Mouse (Mus musculus) hindbrain, postnatal 0 days (tissue): ENCODE measurements around the gene Akap7. TPM values are rescaled to one million over a fixed set of nuclear protein-coding genes. Genes with fewer than 3 reads are reported as not detected.

Experiments
- ATAC-seq: fragments of 200-750 bp; cut with Nextera tagmentation; 2 replicates; pipeline ENCODE4 v1.8.0; 2017; ENCODE audit warnings: mild to moderate bottlenecking, moderate TSS enrichment, moderate library complexity
- DNase-seq: peaks from one replicate; pipeline ENCODE4 v3.0.0-alpha.2; 2015; ENCODE audit warnings: low spot score
- H3K27ac ChIP-seq: fragments of 300-500 bp; sonication (generic); 2 replicates; pipeline ENCODE4 v1.5.1; 2014; ENCODE audit warnings: mild to moderate bottlenecking
- H3K27me3 ChIP-seq: fragments of 300-500 bp; sonication (generic); 2 replicates; pipeline ENCODE4 v1.6.1; 2014; ENCODE audit warnings: low read length, mixed read lengths; ENCODE audit not compliant: insufficient read depth
- H3K36me3 ChIP-seq: fragments of 300-500 bp; sonication (generic); 2 replicates; pipeline ENCODE4 v1.6.1; 2014; ENCODE audit warnings: low read length, mixed read lengths; ENCODE audit not compliant: insufficient read depth
- H3K4me1 ChIP-seq: fragments of 300-500 bp; sonication (generic); 2 replicates; pipeline ENCODE4 v1.6.1; 2014; ENCODE audit warnings: antibody characterized with exemption, low read length, mixed read lengths; ENCODE audit not compliant: insufficient read depth
- H3K4me2 ChIP-seq: fragments of 300-500 bp; sonication (generic); 2 replicates; pipeline ENCODE4 v1.6.1; 2014; ENCODE audit warnings: low read depth, mild to moderate bottlenecking, low read length, moderate library complexity, mixed read lengths
- H3K4me3 ChIP-seq: fragments of 300-500 bp; sonication (generic); 2 replicates; pipeline ENCODE4 v1.5.1; 2014; ENCODE audit warnings: low read length
- H3K9ac ChIP-seq: fragments of 300-500 bp; sonication (generic); replicated peaks from 2 replicates; pipeline ENCODE4 v1.6.1; 2014; ENCODE audit warnings: mild to moderate bottlenecking, low read length, moderate library complexity, mixed read lengths
- H3K9me3 ChIP-seq: fragments of 300-500 bp; sonication (generic); 2 replicates; pipeline ENCODE4 v1.6.1; 2016; ENCODE audit warnings: low read length, mixed read lengths
- CTCF ChIP-seq: IDR thresholded peaks from 2 replicates; pipeline ENCODE4 v1.5.1; 2016; ENCODE audit warnings: antibody characterized with exemption, control low read depth, low read depth
- WGBS: fragments of 180-500 bp; shearing (Covaris S2); extraction: QIAGEN DNeasy Blood & Tissue Kit; methylation state at CpG from one replicate; pipeline ENCODE4 v1.1.7; 2014; 5-methylcytosine and 5-hydroxymethylcytosine counted together
- polyA plus RNA-seq: library from polyadenylated mRNA; unstranded; fragments of >200 nt; fragmentation: Nextera tagmentation; extraction: Ambion mirVana; gene quantifications from 2 replicates; pipeline ENCODE4 v1.2.1, GENCODE M21; 2015
- total RNA-seq: library from RNA; depleted of rRNA; stranded (reverse); fragments of >200 nt; gene quantifications from 2 replicates; pipeline ENCODE4 v1.2.3, GENCODE M21; 2014

Akap7 gene
- total and polyA plus RNA-seq, 2 experiments from 2014 or later: 78.0 to 84.0 TPM

GRCm38 (mm10) chr10:25293796-25294195 is 13.9 kb downstream of the Akap7 start:
- no peak overlapping the region for H3K9ac ChIP-seq
- H3K9me3 ChIP-seq: no peaks in the 10 kb centered on the region
- ATAC-seq (no peak), DNase-seq (no peak)
- no peak overlapping the region for H3K4me3 ChIP-seq
- no peaks in the 10 kb centered on the region for H3K27me3 ChIP-seq
- TF ChIP-seq CTCF: no peak
- H3K4me2 ChIP-seq: no peak overlapping the region
- H3K36me3 ChIP-seq: no peaks in the 10 kb centered on the region
- no peak overlapping the region for H3K27ac ChIP-seq
- 97% methylated on average over 3 of the region's 3 CpGs for WGBS
- peaks cover 7% of the 10 kb centered on the region for H3K4me1 ChIP-seq

- Histone ChIP-seq H3K27me3 (no peaks in the 10 kb centered on the region), H3K9ac (no peak overlapping the region), H3K27ac (no peak overlapping the region), H3K9me3 (no peaks in the 10 kb centered on the region), H3K36me3 (no peaks in the 10 kb centered on the region), H3K4me2 (no peak overlapping the region), H3K4me3 (no peak overlapping the region), H3K4me1 (no peaks in the 10 kb centered on the region)
- no peak for TF ChIP-seq CTCF
- DNase-seq (no peak), ATAC-seq (no peak)
- WGBS: 77% methylated on average over 4 of the region's 4 CpGs
Measured at GRCm38 (mm10) chr10:25291053-25291452, 16.6 kb downstream of the Akap7 start.

GRCm38 (mm10) chr10:25285100-25285811 is 22.4 kb downstream of the Akap7 start:
- WGBS: 86% methylated on average over 11 of the region's 11 CpGs
- Histone ChIP-seq H3K27ac (no peak overlapping the region), H3K36me3 (no peaks in the 10 kb centered on the region), H3K4me1 (no peaks in the 10 kb centered on the region), H3K4me2 (no peak overlapping the region), H3K27me3 (no peaks in the 10 kb centered on the region), H3K4me3 (no peak overlapping the region), H3K9ac (no peak overlapping the region), H3K9me3 (no peaks in the 10 kb centered on the region)
- ATAC-seq (no peak), DNase-seq (no peak)
- TF ChIP-seq CTCF: no peak

GRCm38 (mm10) chr10:25284427-25285099 is 23.1 kb downstream of the Akap7 start:
- H3K4me3 ChIP-seq: no peak overlapping the region
- 93% methylated on average over 8 of the region's 8 CpGs for WGBS
- no peaks in the 10 kb centered on the region for H3K9me3 ChIP-seq
- DNase-seq (no peak), ATAC-seq (no peak)
- no peak overlapping the region for H3K27ac ChIP-seq
- no peak overlapping the region for H3K4me2 ChIP-seq
- no peaks in the 10 kb centered on the region for H3K27me3 ChIP-seq
- 0 out of 2 replicates have a peak, but pooled peaks have one; percentile 1 for TF ChIP-seq CTCF
- H3K4me1 ChIP-seq: no peaks in the 10 kb centered on the region
- no peaks in the 10 kb centered on the region for H3K36me3 ChIP-seq
- no peak overlapping the region for H3K9ac ChIP-seq

- H3K36me3 ChIP-seq: no peaks in the 10 kb centered on the region
- H3K9ac ChIP-seq: no peak overlapping the region
- H3K4me2 ChIP-seq: no peak overlapping the region
- no peak for DNase-seq
- no peaks in the 10 kb centered on the region for H3K4me1 ChIP-seq
- TF ChIP-seq CTCF: no peak
- WGBS: 86% methylated on average over 7 of the region's 7 CpGs
- H3K27me3 ChIP-seq: no peaks in the 10 kb centered on the region
- H3K4me3 ChIP-seq: no peak overlapping the region
- no peaks in the 10 kb centered on the region for H3K9me3 ChIP-seq
- no peak overlapping the region for H3K27ac ChIP-seq
- no peak for ATAC-seq
Measured at GRCm38 (mm10) chr10:25283397-25283796, 24.3 kb downstream of the Akap7 start.

GRCm38 (mm10) chr10:25280141-25280540 is 27.5 kb downstream of the Akap7 start:
- Histone ChIP-seq H3K27ac (0 out of 2 replicates have a peak overlapping the region, but pooled peaks have one; percentile 34), H3K4me1 (no peaks in the 10 kb centered on the region), H3K27me3 (no peaks in the 10 kb centered on the region), H3K9me3 (no peaks in the 10 kb centered on the region), H3K36me3 (no peaks in the 10 kb centered on the region), H3K9ac (no peak overlapping the region), H3K4me2 (no peak overlapping the region), H3K4me3 (no peak overlapping the region)
- no peak for TF ChIP-seq CTCF
- WGBS: 59% methylated on average over 5 of the region's 5 CpGs
- peak; percentile 20 for DNase-seq
- no peak for ATAC-seq

- TF ChIP-seq CTCF: no peak
- Histone ChIP-seq H3K4me1 (no peaks in the 10 kb centered on the region), H3K27ac (no peak overlapping the region; the same call in 1 of the 2 replicates), H3K9ac (no peak overlapping the region), H3K4me2 (no peak overlapping the region), H3K27me3 (no peaks in the 10 kb centered on the region), H3K4me3 (no peak overlapping the region), H3K36me3 (no peaks in the 10 kb centered on the region), H3K9me3 (no peaks in the 10 kb centered on the region)
- 35% methylated on average over 3 of the region's 3 CpGs for WGBS
- ATAC-seq (0 out of 2 replicates have a peak, but pooled peaks have one; percentile 15), DNase-seq (peak; percentile 24)
Measured at GRCm38 (mm10) chr10:25279406-25279805, 28.3 kb downstream of the Akap7 start.
